8 mouse cellular contexts compared by ENCODE assay signal in the genomic region with DNA sequence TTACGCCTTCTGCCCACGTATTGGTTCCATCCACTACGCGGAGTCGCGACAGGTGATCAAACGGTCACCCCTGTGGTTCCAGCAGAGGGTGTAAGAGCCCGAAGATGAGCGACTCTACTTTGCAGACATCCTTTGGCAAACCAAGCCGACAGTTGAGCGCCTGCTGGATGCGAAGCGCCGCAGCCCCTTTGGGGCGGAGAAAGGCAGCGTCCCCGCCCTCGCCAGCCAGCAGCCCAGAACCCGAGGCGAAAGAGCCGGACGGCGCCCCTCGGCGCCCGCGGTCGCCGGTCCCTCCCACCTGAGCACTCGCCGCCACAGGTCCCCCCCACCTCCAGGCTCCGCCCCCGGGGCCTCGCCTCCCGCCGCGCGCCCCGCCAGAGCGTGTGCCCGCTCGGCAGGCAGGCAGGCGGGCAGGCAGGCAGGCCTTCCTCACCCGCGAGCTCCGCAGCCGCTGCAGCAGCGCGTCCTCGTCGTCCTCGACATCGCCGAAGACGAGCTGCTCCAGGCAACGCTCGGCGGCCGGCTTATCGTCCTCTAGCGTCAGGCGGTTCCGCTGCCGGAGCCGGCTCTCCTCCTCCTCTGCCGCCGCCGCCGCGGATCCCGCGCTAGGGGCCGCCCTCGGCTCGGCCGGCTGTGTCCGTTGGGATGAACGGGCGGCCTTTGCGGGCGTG. TPM values are rescaled to one million over a fixed set of nuclear protein-coding genes. Genes with fewer than 3 reads are reported as not detected.
DNase-seq lines count a peak whose midpoint lies in the region; ATAC-seq and TF ChIP-seq lines count a peak whose summit lies in the region.

No protein-coding gene starts in this region.

- peaks cover 33% of the 10 kb centered on the region for H3K36me3 ChIP-seq in C2C12 (ENCODE audit: control insufficient read depth, insufficient read depth)
- H3K36me3 ChIP-seq in embryonic facial prominence, embryonic 10.5 days (replicated peaks): peaks cover 51% of the 10 kb centered on the region
- peaks cover 9% of the 10 kb centered on the region for H3K36me3 ChIP-seq in liver, adult 2 months (ENCODE audit: control insufficient read depth, insufficient read depth, low read length)
- peaks cover 8% of the 10 kb centered on the region for H3K36me3 ChIP-seq in midbrain, postnatal 0 days (ENCODE audit: insufficient read depth, low read length)
- 0 out of 2 replicates have a peak, but pooled peaks cover under 1% of the 10 kb centered on the region for H3K36me3 ChIP-seq in stomach, embryonic 15.5 days

- H3K4me3 ChIP-seq in C2C12 (ENCODE audit: insufficient read depth, poor library complexity, severe bottlenecking): peak overlapping the region; percentile 93
- H3K4me3 ChIP-seq in embryonic facial prominence, embryonic 10.5 days: peak overlapping the region; percentile 98
- peak overlapping the region; percentile 82 for H3K4me3 ChIP-seq in liver, adult 2 months (ENCODE audit: insufficient read depth, low read depth, low read length)
- H3K4me3 ChIP-seq in midbrain, postnatal 0 days (ENCODE audit: low read depth, low read length): peak overlapping the region; percentile 99
- peak overlapping the region; percentile 99 for H3K4me3 ChIP-seq in stomach, embryonic 15.5 days (replicated peaks)

- H3K4me1 ChIP-seq in embryonic facial prominence, embryonic 10.5 days: peaks cover 22% of the 10 kb centered on the region
- H3K4me1 ChIP-seq in liver, adult 2 months (ENCODE audit: control insufficient read depth, insufficient read depth, low read length): peaks cover 9% of the 10 kb centered on the region
- peaks cover 6% of the 10 kb centered on the region; the same call in 1 of the 2 replicates for H3K4me1 ChIP-seq in midbrain, postnatal 0 days (ENCODE audit: insufficient read depth, low read length)
- H3K4me1 ChIP-seq in stomach, embryonic 15.5 days: peaks cover 12% of the 10 kb centered on the region

- peak overlapping the region; percentile 96 for H3K4me2 ChIP-seq in midbrain, postnatal 0 days (ENCODE audit: low read depth, low read length, poor library complexity, severe bottlenecking)
- H3K4me2 ChIP-seq in stomach, embryonic 15.5 days: peak overlapping the region; percentile 91

- H3K79me2 ChIP-seq in C2C12 (ENCODE audit: control insufficient read depth, insufficient read depth): peaks cover 88% of the 10 kb centered on the region
- peaks cover 14% of the 10 kb centered on the region for H3K79me2 ChIP-seq in liver, adult 2 months (ENCODE audit: control insufficient read depth, insufficient read depth, low read length)

- peak; percentile 60 for ATAC-seq in midbrain, postnatal 0 days (ENCODE audit: low FRiP score)
- ATAC-seq in stomach, embryonic 15.5 days (ENCODE audit: insufficient read depth, low FRiP score, low read depth): peak; percentile 71

- H3K79me3 ChIP-seq in C2C12 (ENCODE audit: low read depth): peaks cover 62% of the 10 kb centered on the region

- TF ChIP-seq CTCF in C2C12 (IDR thresholded peaks at IDR 0.05; ENCODE audit: control insufficient read depth, insufficient read depth, insufficient read length): no peak
- peak; percentile 34 for TF ChIP-seq CTCF in liver, adult 2 months (IDR thresholded peaks at IDR 0.05; ENCODE audit: low read depth, low read length)
- peak; percentile 57 for TF ChIP-seq CTCF in midbrain, postnatal 0 days (IDR thresholded peaks at IDR 0.05)

- peak; percentile 79 for DNase-seq in adrenal gland, postnatal 14 days
- DNase-seq in embryonic facial prominence, embryonic 10.5 days (ENCODE audit: low spot score): peak; percentile 79
- DNase-seq in heart, adult 18-20 months: peak; percentile 59 to 69
- peak; percentile 52 for DNase-seq in kidney, adult 9 months
- DNase-seq in liver, adult 2 months (ENCODE audit: extremely low read depth, low read depth, low spot score): peak; percentile 69
- DNase-seq in midbrain, postnatal 0 days (ENCODE audit: low spot score): peak; percentile 70

- TF ChIP-seq POLR2A in liver, adult 2 months (IDR thresholded peaks at IDR 0.05; ENCODE audit: extremely low read depth, insufficient read depth, low read length): 0 out of 2 replicates have a peak, but pooled peaks have one; percentile 41

- under 1% methylated on average over 81 of the region's 81 CpGs for WGBS in embryonic facial prominence, embryonic 10.5 days
- under 1% methylated on average over 67 of the region's 81 CpGs for WGBS in liver, adult 2 months
- under 1% methylated on average over 53 of the region's 81 CpGs for WGBS in midbrain, postnatal 0 days
- under 1% methylated on average over 81 of the region's 81 CpGs for WGBS in stomach, embryonic 15.5 days

- H3K27ac ChIP-seq in embryonic facial prominence, embryonic 10.5 days (replicated peaks): peak overlapping the region; percentile 98
- peak overlapping the region; percentile 65 for H3K27ac ChIP-seq in liver, adult 2 months (replicated peaks; ENCODE audit: insufficient read depth, low read depth, low read length)
- H3K27ac ChIP-seq in midbrain, postnatal 0 days (ENCODE audit: low read depth, low read length): peak overlapping the region; percentile 98
- H3K27ac ChIP-seq in stomach, embryonic 15.5 days: peak overlapping the region; percentile 97

- peak overlapping the region; percentile 88 for H3K9ac ChIP-seq in liver, adult 2 months (ENCODE audit: low read depth, low read length)
- H3K9ac ChIP-seq in midbrain, postnatal 0 days (replicated peaks; ENCODE audit: low read length, poor library complexity, severe bottlenecking): peak overlapping the region; percentile 87
- peak overlapping the region; percentile 82 for H3K9ac ChIP-seq in stomach, embryonic 15.5 days

- no peaks in the 10 kb centered on the region for H3K27me3 ChIP-seq in C2C12 (ENCODE audit: control insufficient read depth, insufficient read depth, insufficient read length)
- no peaks in the 10 kb centered on the region for H3K27me3 ChIP-seq in embryonic facial prominence, embryonic 10.5 days (replicated peaks; ENCODE audit: low read depth, poor library complexity, severe bottlenecking)
- no peaks in the 10 kb centered on the region for H3K27me3 ChIP-seq in liver, adult 2 months (ENCODE audit: control insufficient read depth, insufficient read depth, low read length)
- H3K27me3 ChIP-seq in midbrain, postnatal 0 days (ENCODE audit: insufficient read depth, low read length): no peaks in the 10 kb centered on the region
- no peaks in the 10 kb centered on the region for H3K27me3 ChIP-seq in stomach, embryonic 15.5 days (replicated peaks)

- H3ac ChIP-seq in C2C12 (ENCODE audit: control insufficient read depth, insufficient read length, low read depth): peak overlapping the region; percentile 93

- no peaks in the 10 kb centered on the region for H3K9me3 ChIP-seq in embryonic facial prominence, embryonic 10.5 days
- H3K9me3 ChIP-seq in midbrain, postnatal 0 days (ENCODE audit: low read length): no peaks in the 10 kb centered on the region
- H3K9me3 ChIP-seq in stomach, embryonic 15.5 days: no peaks in the 10 kb centered on the region

TF ChIP-seq in C2C12, 6 proteins besides CTCF, POLR2A, EP300 and RAD21:
- TF ChIP-seq MYOG (IDR thresholded peaks at IDR 0.05; ENCODE audit: control insufficient read depth, extremely low read depth, insufficient read length): no peak
- TF ChIP-seq FOSL1 (IDR thresholded peaks at IDR 0.05; ENCODE audit: insufficient read depth, low read length, poor library complexity, severe bottlenecking): no peak
- TF ChIP-seq MYOD1 (IDR thresholded peaks at IDR 0.05; ENCODE audit: control insufficient read depth, insufficient read length, low read depth): no peak
- TF ChIP-seq USF1 (IDR thresholded peaks at IDR 0.05; ENCODE audit: low read depth): no peak
- TF ChIP-seq MAX (IDR thresholded peaks at IDR 0.05): no peak
- no peak for TF ChIP-seq CEBPB (IDR thresholded peaks at IDR 0.05; ENCODE audit: low read depth)

RNA-seq across cellular contexts. Expression of gene Utp18, which starts 0.5 kb away (rescaled TPM):
- 22.3 TPM for polyA plus RNA-seq in C2C12 (2012; fragmentation: generic; extraction: Trizol)
- total RNA-seq in adrenal gland, postnatal 14 days (2021): 20.6 and 23.7 TPM in 2 replicates
- 34.8 and 37.5 TPM in 2 replicates for polyA plus RNA-seq in embryonic facial prominence, embryonic 10.5 days (2016; fragmentation: Nextera tagmentation; extraction: Ambion mirVana)
- 10 to 100 TPM in 1 of 2 experiments, 1 to 10 TPM in 1; 9.4 to 10.5 TPM for total RNA-seq in heart, adult 18-20 months (2021)
- total RNA-seq in liver, adult 2 months (2014; rRNA removed): 8.1 and 8.8 TPM in 2 replicates
- 2.4 TPM in 2 replicates for polyA plus RNA-seq in liver, adult 2 months (2012; rRNA removed)
- total RNA-seq in midbrain, postnatal 0 days (2014; rRNA removed): 35.3 and 37.1 TPM in 2 replicates
- polyA plus RNA-seq in midbrain, postnatal 0 days (2015; fragmentation: Nextera tagmentation; extraction: Ambion mirVana): 22.3 and 25.9 TPM in 2 replicates
- polyA plus RNA-seq in stomach, embryonic 15.5 days (2015; fragmentation: Nextera tagmentation; extraction: Ambion mirVana): 24.8 and 25.4 TPM in 2 replicates

RNA-seq across cellular contexts. Expression of gene Mbtd1, which starts 0.6 kb away (rescaled TPM):
- polyA plus RNA-seq in C2C12 (2012; fragmentation: generic; extraction: Trizol): 3.6 TPM
- 33.8 and 41.8 TPM in 2 replicates for total RNA-seq in adrenal gland, postnatal 14 days (2021)
- polyA plus RNA-seq in embryonic facial prominence, embryonic 10.5 days (2016; fragmentation: Nextera tagmentation; extraction: Ambion mirVana): 42.0 and 44.6 TPM in 2 replicates
- total RNA-seq in heart, adult 18-20 months (2021): 10 to 100 TPM; 10.6 to 11.9 TPM
- total RNA-seq in liver, adult 2 months (2014; rRNA removed): 14.1 and 14.2 TPM in 2 replicates
- polyA plus RNA-seq in liver, adult 2 months (2012; rRNA removed): 2.3 and 3.0 TPM in 2 replicates
- 10.5 and 20.1 TPM in 2 replicates for total RNA-seq in midbrain, postnatal 0 days (2014; rRNA removed)
- 8.0 and 11.6 TPM in 2 replicates for polyA plus RNA-seq in midbrain, postnatal 0 days (2015; fragmentation: Nextera tagmentation; extraction: Ambion mirVana)
- polyA plus RNA-seq in stomach, embryonic 15.5 days (2015; fragmentation: Nextera tagmentation; extraction: Ambion mirVana): 25.0 and 29.5 TPM in 2 replicates

Comparison
In these comparisons a context has a peak if more than half of its experiments do, and no peak if none do; other contexts are left out.
1. Peak in every context shown above with its lines: DNase-seq, ATAC-seq, H3K4me3 ChIP-seq and H3K27ac ChIP-seq.